Mouse (Mus musculus): ENCODE results near the gene Zfp68.

DNA sequence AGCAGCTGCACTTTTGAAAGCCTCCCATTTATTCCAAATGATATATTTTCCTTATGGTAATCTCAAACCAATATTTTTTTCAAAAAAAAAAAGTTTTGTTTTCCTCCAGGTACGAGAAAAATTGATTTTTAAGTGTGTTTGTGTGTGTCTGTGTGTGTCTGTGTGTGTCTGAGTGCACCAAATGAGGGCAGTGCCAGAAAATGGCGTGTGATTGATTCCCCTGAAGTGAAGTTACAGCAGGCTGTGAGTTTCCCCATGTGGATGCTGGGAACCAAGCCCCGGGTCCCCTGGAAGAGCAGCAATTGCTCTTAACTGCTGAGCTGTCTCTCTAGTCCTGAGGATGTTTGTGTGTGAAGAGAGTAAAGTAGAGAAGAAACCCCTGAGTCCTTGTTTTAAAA is 3.9 kb upstream of the Zfp68 start:
- TF ChIP-seq CTCF (IDR thresholded peaks at IDR 0.05; ENCODE audit: low read depth, low read length) (no peak), POLR2A (IDR thresholded peaks at IDR 0.05; ENCODE audit: borderline replicate concordance, low read depth, low read length) (no peak)

Data from bone marrow macrophage, adult 2 months (primary cell).